Mouse (Mus musculus): ENCODE data around the gene Gm21887.
"Not testable (repeated sequence)": the region's sequence is repeated elsewhere in the genome, so short reads cannot be mapped to it uniquely, and the experiment has no call there.

Gm21887 gene

DNA sequence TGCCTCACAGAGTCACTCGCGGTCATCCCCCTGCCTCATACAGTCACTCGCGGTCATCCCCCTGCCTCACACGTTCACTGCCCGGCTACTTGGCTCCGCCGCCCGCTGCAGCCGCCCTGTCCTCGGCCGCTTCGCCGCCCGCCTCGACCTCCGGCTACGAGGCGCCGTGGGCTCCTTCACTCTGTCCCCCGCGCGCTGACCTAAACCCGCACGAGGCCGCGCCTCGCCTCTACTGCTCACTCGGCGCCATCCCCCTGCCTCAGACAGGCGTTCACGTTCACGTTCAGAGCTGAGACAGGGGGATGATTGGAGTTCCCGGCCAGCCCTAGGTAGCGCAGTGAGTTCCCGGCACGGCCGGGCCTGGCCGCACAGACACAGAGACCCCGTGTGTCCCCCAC, 12.0 kb upstream of the Gm21887 start:
- DNase-seq (ENCODE audit: low read depth, low spot score) = not testable (repeated sequence)

DNA sequence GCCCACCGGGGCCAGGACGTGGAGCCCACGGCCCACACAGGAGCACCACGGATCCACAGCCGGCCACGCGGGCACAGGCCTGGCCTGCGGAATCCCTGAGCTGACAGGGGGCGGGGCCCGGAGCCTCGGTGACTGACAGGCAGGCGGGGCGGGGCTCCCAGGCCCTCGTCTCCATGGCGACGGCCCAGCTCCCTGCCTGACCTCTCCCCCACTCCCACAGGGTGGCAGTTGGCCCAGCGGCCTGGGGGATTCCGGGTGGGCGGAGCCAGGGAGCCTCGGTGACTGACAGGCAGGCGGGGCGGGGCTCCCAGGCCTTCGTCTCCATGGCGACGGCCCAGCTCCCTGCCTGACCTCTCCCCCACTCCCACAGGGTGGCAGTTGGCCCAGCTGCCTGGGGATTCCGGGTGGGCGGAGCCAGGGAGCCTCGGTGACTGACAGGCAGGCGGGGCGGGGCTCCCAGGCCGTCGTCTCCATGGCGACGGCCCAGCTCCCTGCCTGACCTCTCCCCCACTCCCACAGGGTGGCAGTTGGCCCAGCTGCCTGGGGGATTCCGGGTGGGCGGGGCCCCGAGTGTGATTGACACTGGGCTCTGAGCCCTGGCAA, 11.5 kb upstream of the Gm21887 start:
- DNase-seq (ENCODE audit: low read depth, low spot score) = peak; percentile 100

DNA sequence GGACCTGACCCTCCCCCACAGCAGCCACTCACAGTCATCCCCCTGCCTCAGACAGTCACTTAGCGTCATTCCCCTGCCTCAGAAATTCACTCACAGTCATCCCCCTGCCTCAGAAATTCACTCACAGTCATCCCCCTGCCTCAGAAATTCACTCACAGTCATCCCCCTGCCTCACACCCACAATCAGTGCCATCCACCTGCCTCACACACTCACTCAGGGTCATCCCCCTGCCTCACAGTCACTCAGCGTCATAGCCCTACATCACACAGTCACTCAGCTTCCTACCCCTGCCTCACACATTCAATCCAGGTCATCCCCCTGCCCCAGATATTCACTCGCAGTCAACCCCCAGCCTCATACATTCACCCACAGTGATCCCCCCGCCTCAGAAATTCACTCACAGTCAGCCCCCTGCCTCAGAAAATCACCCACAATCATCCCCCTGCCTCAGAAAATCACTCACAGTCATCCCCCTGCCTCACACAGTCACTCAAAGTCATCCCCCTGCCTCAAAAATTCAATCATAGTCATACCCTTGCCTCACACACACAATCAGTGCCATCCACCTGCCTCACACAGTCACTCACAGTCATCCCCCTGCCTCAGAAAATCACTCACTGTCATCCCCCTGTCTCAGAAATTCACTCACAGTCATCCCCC, 10.8 kb upstream of the Gm21887 start:
- not testable (repeated sequence) for DNase-seq (ENCODE audit: low read depth, low spot score)

DNA sequence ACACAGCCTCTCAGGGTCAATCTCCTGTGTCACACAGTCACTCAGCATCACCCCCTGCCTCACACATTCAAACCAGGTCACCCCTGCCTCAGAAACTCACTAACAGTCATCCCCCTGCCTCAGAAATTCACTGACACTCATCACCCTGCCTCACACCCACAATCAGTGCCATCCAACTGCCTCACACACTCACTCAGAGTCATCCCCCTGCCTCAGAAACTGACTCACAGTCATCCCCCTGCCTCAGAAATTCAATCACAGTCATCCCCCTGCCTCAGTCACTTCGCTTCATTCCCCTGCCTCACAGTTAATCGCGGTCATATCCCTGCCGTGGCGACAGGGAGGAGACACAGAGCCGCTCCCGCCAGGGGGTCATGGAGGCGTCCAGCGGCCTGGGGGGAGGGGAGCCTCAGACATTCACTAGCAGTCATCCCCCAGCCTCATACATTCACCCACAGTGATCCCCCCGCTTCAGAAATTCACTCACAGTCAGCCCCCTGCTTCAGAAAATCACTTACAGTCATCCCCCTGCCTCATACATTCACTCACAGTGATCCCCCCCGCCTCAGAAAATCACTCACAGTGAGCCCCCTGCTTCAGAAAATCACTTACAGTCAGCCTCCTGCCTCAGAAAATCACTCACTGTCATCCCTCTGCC, 10.1 kb upstream of the Gm21887 start:
- DNase-seq (ENCODE audit: low read depth, low spot score) = not testable (repeated sequence)

DNA sequence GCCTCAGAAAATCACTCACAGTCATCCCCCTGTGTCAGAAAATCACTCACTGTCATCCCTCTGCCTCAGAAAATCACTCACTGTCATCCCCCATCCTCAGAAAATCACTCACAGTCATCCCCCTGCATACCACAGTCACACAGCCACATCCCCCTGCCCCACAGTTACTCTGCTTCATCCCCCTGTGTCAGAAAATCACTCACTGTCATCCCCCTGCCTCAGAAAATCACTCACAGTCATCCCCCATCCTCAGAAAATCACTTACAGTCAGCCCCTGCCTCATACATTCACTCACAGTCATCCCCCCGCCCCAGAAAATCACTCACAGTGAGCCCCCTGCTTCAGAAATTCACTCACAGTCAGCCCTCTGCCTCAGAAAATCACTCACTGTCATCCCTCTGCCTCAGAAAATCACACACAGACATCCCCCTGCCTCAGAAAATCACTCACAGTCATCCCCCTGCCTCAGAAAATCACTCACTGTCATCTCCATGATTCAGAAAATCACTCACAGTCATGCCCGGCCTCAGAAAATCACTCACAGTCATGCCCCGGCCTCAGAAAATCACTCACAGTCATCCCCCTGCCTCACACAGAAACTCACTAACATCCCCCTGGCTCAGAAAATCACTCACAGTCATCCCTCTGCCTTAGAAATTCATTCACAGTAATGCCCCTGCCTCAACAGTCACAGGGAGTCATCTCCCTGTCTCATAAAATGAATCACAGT, 9.4 kb upstream of the Gm21887 start:
- DNase-seq (ENCODE audit: low read depth, low spot score) = not testable (repeated sequence)

DNA sequence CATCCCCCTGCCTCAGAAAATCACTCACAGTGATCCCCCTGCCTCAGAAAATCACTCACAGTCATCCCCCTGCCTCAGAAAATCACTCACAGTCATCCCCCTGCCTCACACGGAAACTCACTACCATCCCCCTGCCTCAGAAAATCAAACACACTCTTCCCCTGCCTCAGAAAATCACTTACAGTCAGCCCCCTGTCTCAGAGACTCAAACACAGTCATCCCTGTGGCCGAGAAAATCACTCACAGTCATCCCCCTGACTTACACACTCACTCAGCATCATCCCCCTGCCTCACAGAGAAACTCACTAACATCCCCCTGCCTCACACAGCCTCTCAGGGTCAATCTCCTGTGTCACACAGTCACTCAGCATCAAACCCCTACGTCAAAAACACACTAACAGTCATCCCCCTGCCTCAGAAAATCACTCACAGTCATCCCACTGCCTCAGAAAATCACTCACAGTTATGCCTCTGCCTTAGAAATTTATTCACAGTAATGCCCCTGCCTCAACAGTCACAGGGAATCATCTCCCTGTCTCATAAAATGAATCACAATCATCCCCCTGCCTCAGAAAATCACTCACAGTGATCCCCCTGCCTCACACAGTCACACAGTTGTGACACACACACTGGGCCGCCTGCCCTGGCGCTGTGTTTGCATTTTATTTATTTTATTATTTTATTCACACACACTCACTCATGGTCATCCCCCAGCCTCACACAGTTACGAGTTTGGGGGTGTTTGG, 8.6 kb upstream of the Gm21887 start:
- DNase-seq (ENCODE audit: low read depth, low spot score) = not testable (repeated sequence)

DNA sequence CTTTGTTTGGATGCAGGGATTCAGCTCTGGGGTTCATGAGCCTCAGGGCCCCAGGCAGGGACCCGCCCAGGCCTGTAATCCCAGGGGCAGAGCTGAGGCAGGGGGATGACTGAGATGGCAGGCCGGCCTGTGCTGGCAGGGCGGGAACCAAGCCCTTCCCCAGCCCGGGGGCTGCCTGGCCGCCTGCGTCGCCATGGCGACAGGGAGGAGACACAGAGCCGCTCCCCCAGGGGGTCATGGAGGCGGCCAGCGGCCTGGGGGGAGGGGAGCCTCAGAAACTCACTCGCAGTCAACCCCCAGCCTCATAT, 8.1 kb upstream of the Gm21887 start:
- not testable (repeated sequence) for DNase-seq (ENCODE audit: low read depth, low spot score)

DNA sequence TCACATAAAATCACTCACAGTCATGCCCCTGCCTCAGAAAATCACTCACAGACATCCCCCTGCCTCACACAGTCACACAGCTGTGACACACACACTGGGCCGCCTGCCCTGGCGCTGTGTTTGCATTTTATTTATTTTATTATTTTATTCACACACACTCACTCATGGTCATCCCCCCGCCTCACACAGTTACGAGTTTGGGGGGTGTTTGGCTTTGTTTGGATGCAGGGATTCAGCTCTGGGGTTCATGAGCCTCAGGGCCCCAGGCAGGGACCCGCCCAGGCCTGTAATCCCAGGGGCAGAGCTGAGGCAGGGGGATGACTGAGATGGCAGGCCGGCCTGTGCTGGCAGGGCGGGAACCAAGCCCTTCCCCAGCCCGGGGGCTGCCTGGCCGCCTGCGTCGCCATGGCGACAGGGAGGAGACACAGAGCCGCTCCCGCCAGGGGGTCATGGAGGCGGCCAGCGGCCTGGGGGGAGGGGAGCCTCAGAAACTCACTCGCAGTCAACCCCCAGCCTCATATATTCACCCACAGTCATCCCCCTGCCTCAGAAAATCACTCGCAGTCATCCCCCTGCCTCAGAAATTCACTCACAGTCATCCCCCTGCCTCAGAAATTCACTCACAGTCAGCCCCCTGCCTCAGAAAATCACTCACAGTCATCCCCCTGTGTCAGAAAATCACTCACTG, 6.8 kb upstream of the Gm21887 start:
- DNase-seq (ENCODE audit: low read depth, low spot score) = not testable (repeated sequence)

DNA sequence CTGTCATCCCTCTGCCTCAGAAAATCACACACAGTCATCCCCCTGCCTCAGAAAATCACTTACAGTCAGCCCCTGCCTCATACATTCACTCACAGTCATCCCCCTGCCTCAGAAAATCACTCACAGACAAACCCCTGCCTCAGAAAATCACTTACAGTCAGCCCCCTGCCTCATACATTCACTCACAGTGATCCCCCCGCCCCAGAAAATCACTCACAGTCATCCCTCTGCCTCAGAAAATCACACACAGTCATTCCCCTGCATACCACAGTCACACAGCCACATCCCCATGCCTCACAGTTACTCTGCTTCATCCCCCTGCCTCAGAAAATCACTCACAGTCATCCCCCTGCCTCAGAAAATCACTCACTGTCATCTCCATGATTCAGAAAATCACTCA, 5.9 kb upstream of the Gm21887 start:
- not testable (repeated sequence) for DNase-seq (ENCODE audit: low read depth, low spot score)

DNA sequence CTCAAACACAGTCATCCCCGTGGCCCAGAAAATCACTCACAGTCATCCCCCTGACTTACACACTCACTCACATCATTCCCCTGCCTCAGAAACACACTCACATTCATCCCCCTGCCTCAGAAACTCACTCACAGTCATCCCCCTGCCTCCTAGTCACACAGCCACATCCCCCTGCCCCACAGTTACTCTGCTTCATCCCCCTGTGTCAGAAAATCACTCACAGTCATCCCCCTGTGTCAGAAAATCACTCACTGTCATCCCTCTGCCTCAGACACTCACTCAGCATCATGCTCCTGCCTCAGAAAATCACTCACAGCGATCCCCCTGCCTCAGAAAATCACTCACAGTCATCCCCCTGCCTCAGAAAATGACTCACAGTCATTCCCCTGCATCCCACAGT, 5.2 kb upstream of the Gm21887 start:
- DNase-seq (ENCODE audit: low read depth, low spot score) = not testable (repeated sequence)

DNA sequence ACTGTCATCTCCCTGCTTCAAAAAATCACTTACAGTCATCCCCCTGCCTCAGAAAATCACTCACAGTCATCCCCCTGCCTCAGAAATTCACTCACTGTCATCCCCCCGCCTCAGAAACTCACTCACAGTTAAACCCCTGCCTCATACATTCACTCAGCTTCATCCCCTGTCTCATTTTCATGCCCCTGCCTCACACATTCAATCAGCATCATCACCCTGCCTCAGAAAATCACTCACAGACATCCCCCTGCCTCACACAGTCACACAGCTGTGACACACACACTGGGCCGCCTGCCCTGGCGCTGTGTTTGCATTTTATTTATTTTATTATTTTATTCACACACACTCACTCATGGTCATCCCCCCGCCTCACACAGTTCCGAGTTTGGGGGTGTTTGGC, 4.7 kb upstream of the Gm21887 start:
- DNase-seq (ENCODE audit: low read depth, low spot score) = not testable (repeated sequence)

DNA sequence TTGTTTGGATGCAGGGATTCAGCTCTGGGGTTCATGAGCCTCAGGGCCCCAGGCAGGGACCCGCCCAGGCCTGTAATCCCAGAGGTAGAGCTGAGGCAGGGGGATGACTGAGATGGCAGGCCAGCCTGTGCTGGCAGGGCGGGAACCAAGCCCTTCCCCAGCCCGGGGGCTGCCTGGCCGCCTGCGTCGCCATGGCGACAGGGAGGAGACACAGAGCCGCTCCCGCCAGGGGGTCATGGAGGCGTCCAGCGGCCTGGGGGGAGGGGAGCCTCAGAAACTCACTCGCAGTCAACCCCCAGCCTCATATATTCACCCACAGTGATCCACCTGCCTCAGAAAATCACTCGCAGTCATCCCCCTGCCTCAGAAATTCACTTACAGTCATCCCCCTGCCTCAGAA, 4.3 kb upstream of the Gm21887 start:
- DNase-seq (ENCODE audit: low read depth, low spot score) = not testable (repeated sequence)

DNA sequence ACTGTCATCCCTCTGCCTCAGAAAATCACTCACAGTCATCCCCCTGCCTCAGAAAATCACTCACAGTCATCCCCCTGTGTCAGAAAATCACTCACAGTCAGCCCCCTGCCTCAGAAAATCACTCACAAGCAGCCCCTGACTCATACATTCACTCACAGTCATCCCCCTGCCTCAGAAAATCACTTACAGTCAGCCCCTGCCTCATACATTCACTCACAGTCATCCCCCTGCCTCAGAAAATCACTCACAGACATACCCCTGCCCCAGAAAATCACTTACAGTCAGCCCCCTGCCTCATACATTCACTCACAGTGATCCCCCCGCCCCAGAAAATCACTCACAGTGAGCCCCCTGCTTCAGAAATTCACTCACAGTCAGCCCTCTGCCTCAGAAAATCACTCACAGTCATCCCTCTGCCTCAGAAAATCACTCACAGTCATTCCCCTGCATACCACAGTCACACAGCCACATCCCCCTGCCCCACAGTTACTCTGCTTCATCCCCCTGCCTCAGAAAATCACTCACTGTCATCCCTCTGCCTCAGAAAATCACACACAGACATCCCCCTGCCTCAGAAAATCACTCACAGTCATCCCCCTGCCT, 3.7 kb upstream of the Gm21887 start:
- not testable (repeated sequence) for DNase-seq (ENCODE audit: low read depth, low spot score)

DNA sequence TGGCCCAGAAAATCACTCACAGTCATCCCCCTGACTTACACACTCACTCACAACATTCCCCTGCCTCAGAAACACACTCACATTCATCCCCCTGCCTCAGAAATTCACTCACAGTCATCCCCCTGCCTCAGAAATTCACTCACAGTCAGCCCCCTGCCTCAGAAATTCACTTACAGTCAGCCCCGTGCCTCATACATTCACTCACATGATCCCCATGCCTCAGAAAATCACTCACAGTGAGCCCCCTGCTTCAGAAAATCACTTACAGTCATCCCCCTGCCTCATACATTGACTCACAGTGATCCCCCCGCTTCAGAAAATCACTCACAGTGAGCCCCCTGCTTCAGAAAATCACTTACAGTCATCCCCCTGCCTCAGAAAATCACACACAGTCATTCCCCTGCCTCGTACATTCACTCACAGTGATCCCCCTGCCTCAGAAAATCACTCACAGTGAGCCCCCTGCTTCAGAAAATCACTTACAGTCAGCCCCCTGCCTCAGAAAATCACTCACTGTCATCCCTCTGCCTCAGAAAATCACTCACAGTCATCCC, 2.7 kb upstream of the Gm21887 start:
- not testable (repeated sequence) for DNase-seq (ENCODE audit: low read depth, low spot score)

DNA sequence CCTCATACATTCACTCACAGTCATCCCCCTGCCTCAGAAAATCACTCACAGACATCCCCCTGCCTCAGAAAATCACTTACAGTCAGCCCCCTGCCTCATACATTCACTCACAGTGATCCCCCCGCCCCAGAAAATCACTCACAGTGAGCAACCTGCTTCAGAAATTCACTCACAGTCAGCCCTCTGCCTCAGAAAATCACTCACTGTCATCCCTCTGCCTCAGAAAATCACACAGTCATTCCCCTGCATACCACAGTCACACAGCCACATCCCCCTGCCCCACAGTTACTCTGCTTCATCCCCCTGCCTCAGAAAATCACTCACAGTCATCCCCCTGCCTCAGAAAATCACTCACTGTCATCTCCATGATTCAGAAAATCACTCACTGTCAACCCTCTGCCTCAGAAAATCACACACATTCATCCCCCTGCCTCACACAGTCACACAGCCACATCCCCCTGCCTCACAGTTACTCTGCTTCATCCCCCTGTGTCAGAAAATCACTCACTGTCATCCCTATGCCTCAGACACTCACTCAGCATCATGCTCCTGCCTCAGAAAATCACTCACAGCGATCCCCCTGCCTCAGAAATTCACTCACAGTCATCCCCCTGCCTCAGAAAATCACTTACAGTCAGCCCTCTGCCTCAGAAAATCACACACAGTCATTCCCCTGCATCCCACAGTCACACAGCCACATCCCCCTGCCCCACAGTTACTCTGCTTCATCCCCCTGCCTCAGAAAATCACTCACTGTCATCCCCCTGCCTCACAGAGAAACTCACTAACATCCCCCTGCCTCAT, 1.9 kb upstream of the Gm21887 start:
- not testable (repeated sequence) for DNase-seq (ENCODE audit: low read depth, low spot score)

DNA sequence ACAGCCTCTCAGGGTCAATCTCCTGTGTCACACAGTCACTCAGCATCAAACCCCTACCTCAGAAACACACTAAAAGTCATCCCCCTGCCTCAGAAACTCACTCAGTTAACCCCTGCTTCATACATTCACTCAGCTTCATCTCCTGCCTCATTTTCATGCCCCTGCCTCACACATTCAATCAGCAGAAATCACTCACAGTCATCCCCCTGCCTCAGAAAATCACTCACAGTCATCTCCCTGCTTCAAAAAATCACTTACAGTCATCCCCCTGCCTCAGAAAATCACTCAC, 1.3 kb upstream of the Gm21887 start:
- DNase-seq (ENCODE audit: low read depth, low spot score) = not testable (repeated sequence)

DNA sequence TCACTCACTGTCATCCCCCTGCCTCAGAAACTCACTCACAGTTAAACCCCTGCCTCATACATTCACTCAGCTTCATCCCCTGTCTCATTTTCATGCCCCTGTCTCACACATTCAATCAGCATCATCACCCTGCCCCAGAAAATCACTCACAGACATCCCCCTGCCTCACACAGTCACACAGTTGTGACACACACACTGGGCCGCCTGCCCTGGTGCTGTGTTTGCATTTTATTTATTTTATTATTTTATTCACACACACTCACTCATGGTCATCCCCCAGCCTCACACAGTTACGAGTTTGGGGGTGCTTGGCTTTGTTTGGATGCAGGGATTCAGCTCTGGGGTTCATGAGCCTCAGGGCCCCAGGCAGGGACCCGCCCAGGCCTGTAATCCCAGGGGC, 875 bp upstream of the Gm21887 start:
- not testable (repeated sequence) for DNase-seq (ENCODE audit: low read depth, low spot score)

DNA sequence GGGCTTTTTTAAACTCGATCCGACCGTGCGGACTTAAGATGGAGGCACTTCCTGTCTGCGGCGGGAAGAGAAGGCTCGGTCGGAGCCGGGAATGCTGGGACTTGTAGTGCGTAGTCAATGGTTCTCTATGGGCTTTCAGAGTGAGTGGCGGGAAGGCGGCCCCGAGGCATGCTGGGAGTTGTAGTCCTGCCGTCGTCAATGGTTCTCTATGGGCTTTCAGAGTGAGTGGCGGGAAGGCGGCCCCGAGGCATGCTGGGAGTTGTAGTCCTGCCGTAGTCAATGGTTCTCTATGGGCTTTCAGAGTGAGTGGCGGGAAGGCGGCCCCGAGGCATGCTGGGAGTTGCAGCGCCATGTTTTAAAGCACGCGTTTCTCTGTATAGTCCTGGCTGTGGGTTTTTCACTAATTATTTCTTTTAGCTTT, 352 bp downstream of the Gm21887 start:
- DNase-seq (ENCODE audit: low read depth, low spot score) = peak; percentile 100

Measured in retina, postnatal 7 days (tissue).